Mouse (Mus musculus): ENCODE data around the gene Sacm1l. TPM values are rescaled to one million over a fixed set of nuclear protein-coding genes. Genes with fewer than 3 reads are reported as not detected.

Gene Sacm1l
- polyA plus RNA-seq, 1 experiment from 2014 or later: 36.7 TPM

Other genes with a start within 250 kb of the Sacm1l start
- 788 and 796 TPM in 2 replicates for gene Lars2, start 162.8 kb upstream of the Sacm1l start, polyA plus RNA-seq (2016; fragmentation: Nextera tagmentation; extraction: Ambion mirVana)
- gene Limd1, start 51.1 kb upstream of the Sacm1l start, polyA plus RNA-seq (2016; fragmentation: Nextera tagmentation; extraction: Ambion mirVana): 30.4 and 30.9 TPM in 2 replicates
- gene Slc6a20b, start 102.8 kb downstream of the Sacm1l start, polyA plus RNA-seq (2016; fragmentation: Nextera tagmentation; extraction: Ambion mirVana): 0.10 and 0.14 TPM in 2 replicates
- 0.26 and 0.37 TPM in 2 replicates for gene Ccr9, start 148.7 kb downstream of the Sacm1l start, polyA plus RNA-seq (2016; fragmentation: Nextera tagmentation; extraction: Ambion mirVana)
- gene Slc6a20a, start 149.1 kb downstream of the Sacm1l start, polyA plus RNA-seq (2016; fragmentation: Nextera tagmentation; extraction: Ambion mirVana): 0.69 and 0.75 TPM in 2 replicates
- 22.0 and 25.6 TPM in 2 replicates for gene Lztfl1, start 187.9 kb downstream of the Sacm1l start, polyA plus RNA-seq (2016; fragmentation: Nextera tagmentation; extraction: Ambion mirVana)

Data from liver, embryonic 12.5 days (tissue).